In genomic region chr14:11906130-11906675, GRCm38 (mm10) we compare ENCODE assay signal across 29 mouse cellular contexts.
DNase-seq lines count a peak whose midpoint lies in the region; ATAC-seq and TF ChIP-seq lines count a peak whose summit lies in the region.
"Had no signal": no experiment of that assay in that cellular context is flagged by ENCODE, and none has a peak within 500 bp of the region (broad histone marks: within the 10 kb centered on the region; RNA-seq: fewer than 3 reads in every experiment).

No protein-coding gene starts in this region.

- no peak overlapping the region for H3K27ac ChIP-seq in heart, embryonic 10.5 days
- no peak overlapping the region for H3K27ac ChIP-seq in midbrain, embryonic 15.5 days
- no peak overlapping the region for H3K27ac ChIP-seq in midbrain, embryonic 11.5 days (ENCODE audit: low read depth, low read length)
- H3K27ac ChIP-seq in olfactory bulb, adult 2 months (ENCODE audit: insufficient read depth, low read depth, low read length): peak overlapping the region; percentile 88
- H3K27ac ChIP-seq: embryonic facial prominence, embryonic 12.5 days; liver, embryonic 14.5 days; macrophage; stomach, embryonic 15.5 days had no signal

- peak; percentile 64 for DNase-seq in heart, adult 11 months
- no peak for DNase-seq in heart, embryonic 10.5 days (ENCODE audit: low spot score)
- DNase-seq in midbrain, embryonic 11.5 days (ENCODE audit: low spot score, missing footprints): no peak
- DNase-seq in brain, embryonic 14.5 days (ENCODE audit: low read depth): peak; percentile 50
- DNase-seq in urinary bladder, adult 2 months (ENCODE audit: low spot score): no peak
- DNase-seq in ovary, postnatal 14 days (ENCODE audit: low spot score): no peak
- DNase-seq: adrenal gland, adult 8-10 months; cerebellum, adult 11 months; cerebellum, adult 9-10 months; cerebellum, postnatal 36 days; embryo, embryonic 11 days; gastrocnemius, postnatal 14 days; heart, adult 18-20 months; heart, postnatal 4 days; kidney, adult 11 months; kidney, postnatal 14 days; layer of hippocampus, adult 9-11 months; liver; lung, adult 2 months; lung, postnatal 10 days; right cerebral cortex, postnatal 25 days; thymus, postnatal 14 days had no signal

- no peaks in the 10 kb centered on the region for H3K27me3 ChIP-seq in heart, embryonic 10.5 days (ENCODE audit: insufficient read depth, poor library complexity, severe bottlenecking)
- no peaks in the 10 kb centered on the region for H3K27me3 ChIP-seq in midbrain, embryonic 15.5 days (replicated peaks)
- H3K27me3 ChIP-seq in midbrain, embryonic 11.5 days (ENCODE audit: control insufficient read depth, insufficient read depth, low read length): no peaks in the 10 kb centered on the region
- H3K27me3 ChIP-seq: embryonic facial prominence, embryonic 12.5 days; heart, embryonic 12.5 days; stomach, embryonic 15.5 days had no signal

- H3K4me1 ChIP-seq in heart, embryonic 10.5 days: no peaks in the 10 kb centered on the region
- H3K4me1 ChIP-seq in midbrain, embryonic 15.5 days: peaks cover 14% of the 10 kb centered on the region
- peaks cover 3% of the 10 kb centered on the region; the same call in 1 of the 2 replicates for H3K4me1 ChIP-seq in midbrain, embryonic 11.5 days (ENCODE audit: control insufficient read depth, insufficient read depth, low read length)
- H3K4me1 ChIP-seq in olfactory bulb, adult 2 months (ENCODE audit: control insufficient read depth, insufficient read depth, low read length): peaks cover 15% of the 10 kb centered on the region
- H3K4me1 ChIP-seq: embryonic facial prominence, embryonic 12.5 days; stomach, embryonic 15.5 days had no signal

- no peak overlapping the region for H3K9ac ChIP-seq in midbrain, embryonic 15.5 days
- H3K9ac ChIP-seq in midbrain, embryonic 11.5 days (ENCODE audit: low read length): no peak overlapping the region
- H3K9ac ChIP-seq: embryonic facial prominence, embryonic 12.5 days; heart, embryonic 12.5 days; liver, embryonic 14.5 days; stomach, embryonic 15.5 days had no signal

- no peaks in the 10 kb centered on the region for H3K36me3 ChIP-seq in heart, embryonic 10.5 days
- no peaks in the 10 kb centered on the region for H3K36me3 ChIP-seq in midbrain, embryonic 15.5 days (replicated peaks)
- no peaks in the 10 kb centered on the region for H3K36me3 ChIP-seq in midbrain, embryonic 11.5 days (ENCODE audit: control insufficient read depth, insufficient read depth, low read length)
- H3K36me3 ChIP-seq: embryonic facial prominence, embryonic 12.5 days; heart, embryonic 12.5 days; stomach, embryonic 15.5 days had no signal

- TF ChIP-seq CTCF in brain, embryonic 14.5 days (IDR thresholded peaks at IDR 0.05; ENCODE audit: borderline replicate concordance, extremely low read depth, insufficient read depth, insufficient read length): no peak
- no peak for TF ChIP-seq CTCF in olfactory bulb, adult 2 months (IDR thresholded peaks at IDR 0.05; ENCODE audit: insufficient read depth, low read depth, low read length)

- peak; percentile 48; the same call in 1 of the 2 replicates for ATAC-seq in midbrain, embryonic 15.5 days (replicated peaks)
- ATAC-seq in midbrain, embryonic 11.5 days (ENCODE audit: low FRiP score): no peak

- no peaks in the 10 kb centered on the region for H3K9me3 ChIP-seq in heart, embryonic 10.5 days
- no peaks in the 10 kb centered on the region for H3K9me3 ChIP-seq in midbrain, embryonic 15.5 days
- no peaks in the 10 kb centered on the region for H3K9me3 ChIP-seq in midbrain, embryonic 11.5 days (ENCODE audit: control insufficient read depth, low read length)
- H3K9me3 ChIP-seq: embryonic facial prominence, embryonic 12.5 days; heart, embryonic 12.5 days; stomach, embryonic 15.5 days had no signal

- H3K4me2 ChIP-seq in midbrain, embryonic 15.5 days: no peak overlapping the region
- H3K4me2 ChIP-seq in midbrain, embryonic 11.5 days: no peak overlapping the region
- H3K4me2 ChIP-seq: embryonic facial prominence, embryonic 12.5 days; heart, embryonic 12.5 days; stomach, embryonic 15.5 days had no signal

- TF ChIP-seq POLR2A in brain, embryonic 14.5 days (IDR thresholded peaks at IDR 0.05; ENCODE audit: borderline replicate concordance, extremely low read depth, insufficient read depth, insufficient read length, poor library complexity, severe bottlenecking): no peak
- no peak for TF ChIP-seq POLR2A in olfactory bulb, adult 2 months (IDR thresholded peaks at IDR 0.05; ENCODE audit: insufficient read depth, low read depth, low read length)

- H3K4me3 ChIP-seq in heart, embryonic 10.5 days: no peak overlapping the region
- H3K4me3 ChIP-seq in midbrain, embryonic 15.5 days: no peak overlapping the region
- no peak overlapping the region for H3K4me3 ChIP-seq in midbrain, embryonic 11.5 days (ENCODE audit: low read depth, low read length)
- H3K4me3 ChIP-seq in olfactory bulb, adult 2 months (ENCODE audit: insufficient read depth, low read depth, low read length): no peak overlapping the region
- H3K4me3 ChIP-seq: embryonic facial prominence, embryonic 12.5 days; heart, embryonic 12.5 days; stomach, embryonic 15.5 days had no signal

- WGBS in heart, embryonic 10.5 days: 76% methylated on average over 5 of the region's 5 CpGs
- WGBS in midbrain, embryonic 15.5 days: 57% methylated on average over 5 of the region's 5 CpGs
- 60% methylated on average over 5 of the region's 5 CpGs for WGBS in midbrain, embryonic 11.5 days
- WGBS in olfactory bulb, adult 2 months: 37% methylated on average over 5 of the region's 5 CpGs

Comparison
In these comparisons a context has a peak if more than half of its experiments do, and no peak if none do; other contexts are left out.
1. DNase-seq: peak in heart, adult 11 months (single experiment) and brain, embryonic 14.5 days (single experiment); none in heart, embryonic 10.5 days (single experiment), midbrain, embryonic 11.5 days (single experiment), urinary bladder, adult 2 months (single experiment) and ovary, postnatal 14 days (single experiment).